Mouse (Mus musculus): Measurements from ENCODE around the gene Nprl3. TPM values are rescaled to one million over a fixed set of nuclear protein-coding genes. Genes with fewer than 3 reads are reported as not detected.

Nprl3 gene
- polyA plus RNA-seq, 1 experiment, result 118 TPM

DNA sequence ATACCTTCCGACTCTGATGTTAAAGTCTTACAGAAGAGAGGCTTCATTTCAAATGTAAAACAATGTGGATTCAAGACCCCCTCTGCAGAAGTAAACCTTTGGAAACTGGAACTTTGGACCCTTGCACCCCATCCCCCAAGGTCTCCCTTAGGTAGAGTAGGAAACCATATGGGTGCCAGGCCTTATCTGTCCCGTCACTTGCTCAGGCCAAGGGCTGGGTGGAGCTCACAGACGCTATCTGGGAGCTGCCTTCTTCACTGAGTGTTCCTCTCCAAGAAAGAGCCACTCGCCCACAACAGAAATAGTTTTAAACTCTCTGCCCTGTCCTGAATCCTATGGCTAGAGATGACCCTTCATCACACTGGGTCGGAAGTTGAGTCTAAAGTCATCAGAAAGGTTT is 1.4 kb upstream of the Nprl3 start:
- H3K27me3 ChIP-seq (ENCODE audit: control insufficient read depth, insufficient read depth, low read length), result no peaks in the 10 kb centered on the region
- no peaks in the 10 kb centered on the region for H3K36me3 ChIP-seq (ENCODE audit: control insufficient read depth, insufficient read depth, low read length)
- H3K27ac ChIP-seq (ENCODE audit: control insufficient read depth, insufficient read depth, low read length), result no peak overlapping the region
- no peak overlapping the region for H3K4me3 ChIP-seq (ENCODE audit: control insufficient read depth, insufficient read depth, low read length)
- H3K4me1 ChIP-seq (replicated peaks; ENCODE audit: control insufficient read depth, insufficient read depth, low read length), result peaks cover 8% of the 10 kb centered on the region
- TF ChIP-seq CTCF (IDR thresholded peaks at IDR 0.05; ENCODE audit: borderline replicate concordance, control insufficient read depth, extremely low read depth, insufficient read depth, low read length, poor library complexity), result no peak
- no peak for TF ChIP-seq POLR2A (IDR thresholded peaks at IDR 0.05; ENCODE audit: control insufficient read depth, extremely low read depth, insufficient read depth, low read length, poor library complexity)
- DNase-seq, result no peak
- 97% methylated on average over 5 of the region's 5 CpGs for WGBS

DNA sequence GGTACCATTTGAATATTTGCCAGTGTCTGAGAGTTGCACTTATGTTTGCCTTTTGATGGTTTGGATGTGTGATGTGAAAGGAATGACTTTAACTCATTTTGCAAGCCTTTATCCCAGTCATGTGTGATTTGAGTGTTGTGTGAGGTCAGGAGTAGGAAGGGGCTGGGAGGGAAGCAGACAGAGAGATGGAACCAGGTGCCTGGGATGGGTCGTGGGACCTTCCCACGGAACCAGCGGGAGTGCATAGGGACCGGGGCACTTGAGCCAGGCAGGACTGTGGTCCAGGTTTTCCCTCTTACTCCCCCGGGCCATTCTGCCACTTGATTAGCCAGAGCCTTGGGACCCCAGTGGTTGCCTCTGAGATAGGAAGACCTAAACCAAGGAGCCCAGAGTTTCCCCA is 457 bp upstream of the Nprl3 start:
- Histone ChIP-seq H3K4me3 (ENCODE audit: control insufficient read depth, insufficient read depth, low read length) (no peak overlapping the region), H3K27me3 (ENCODE audit: control insufficient read depth, insufficient read depth, low read length) (no peaks in the 10 kb centered on the region), H3K27ac (ENCODE audit: control insufficient read depth, insufficient read depth, low read length) (no peak overlapping the region), H3K36me3 (ENCODE audit: control insufficient read depth, insufficient read depth, low read length) (no peaks in the 10 kb centered on the region), H3K4me1 (replicated peaks; ENCODE audit: control insufficient read depth, insufficient read depth, low read length) (peaks cover 8% of the 10 kb centered on the region)
- DNase-seq, result no peak
- TF ChIP-seq CTCF (IDR thresholded peaks at IDR 0.05; ENCODE audit: borderline replicate concordance, control insufficient read depth, extremely low read depth, insufficient read depth, low read length, poor library complexity), result no peak
- WGBS, result 43% methylated on average over 5 of the region's 5 CpGs

GRCm38 (mm10) chr11:32266776-32267175 is 731 bp downstream of the Nprl3 start:
- DNase-seq, result no peak
- TF ChIP-seq CTCF (IDR thresholded peaks at IDR 0.05; ENCODE audit: borderline replicate concordance, control insufficient read depth, extremely low read depth, insufficient read depth, low read length, poor library complexity) (no peak), POLR2A (IDR thresholded peaks at IDR 0.05; ENCODE audit: control insufficient read depth, extremely low read depth, insufficient read depth, low read length, poor library complexity) (no peak)
- Histone ChIP-seq H3K27me3 (ENCODE audit: control insufficient read depth, insufficient read depth, low read length) (no peaks in the 10 kb centered on the region), H3K4me3 (ENCODE audit: control insufficient read depth, insufficient read depth, low read length) (peak overlapping the region; percentile 99), H3K27ac (ENCODE audit: control insufficient read depth, insufficient read depth, low read length) (no peak overlapping the region), H3K4me1 (replicated peaks; ENCODE audit: control insufficient read depth, insufficient read depth, low read length) (peaks cover 8% of the 10 kb centered on the region), H3K36me3 (ENCODE audit: control insufficient read depth, insufficient read depth, low read length) (0 out of 2 replicates have a peak, but pooled peaks cover 2% of the 10 kb centered on the region)
- WGBS, result 31% methylated on average over 6 of the region's 6 CpGs

GRCm38 (mm10) chr11:32266194-32266593 is 1.3 kb downstream of the Nprl3 start:
- no peaks in the 10 kb centered on the region for H3K27me3 ChIP-seq (ENCODE audit: control insufficient read depth, insufficient read depth, low read length)
- H3K4me1 ChIP-seq (replicated peaks; ENCODE audit: control insufficient read depth, insufficient read depth, low read length), result peaks cover 8% of the 10 kb centered on the region
- no peak for DNase-seq
- no peak for TF ChIP-seq CTCF (IDR thresholded peaks at IDR 0.05; ENCODE audit: borderline replicate concordance, control insufficient read depth, extremely low read depth, insufficient read depth, low read length, poor library complexity)
- TF ChIP-seq POLR2A (IDR thresholded peaks at IDR 0.05; ENCODE audit: control insufficient read depth, extremely low read depth, insufficient read depth, low read length, poor library complexity), result no peak
- H3K4me3 ChIP-seq (ENCODE audit: control insufficient read depth, insufficient read depth, low read length), result no peak overlapping the region
- WGBS, result 98% methylated on average over 6 of the region's 6 CpGs
- H3K36me3 ChIP-seq (ENCODE audit: control insufficient read depth, insufficient read depth, low read length), result 0 out of 2 replicates have a peak, but pooled peaks cover 3% of the 10 kb centered on the region
- H3K27ac ChIP-seq (ENCODE audit: control insufficient read depth, insufficient read depth, low read length), result no peak overlapping the region

GRCm38 (mm10) chr11:32265117-32265738 is 2.3 kb downstream of the Nprl3 start:
- Histone ChIP-seq H3K27me3 (ENCODE audit: control insufficient read depth, insufficient read depth, low read length) (no peaks in the 10 kb centered on the region), H3K4me1 (replicated peaks; ENCODE audit: control insufficient read depth, insufficient read depth, low read length) (peaks cover 8% of the 10 kb centered on the region), H3K4me3 (ENCODE audit: control insufficient read depth, insufficient read depth, low read length) (no peak overlapping the region), H3K27ac (ENCODE audit: control insufficient read depth, insufficient read depth, low read length) (no peak overlapping the region), H3K36me3 (ENCODE audit: control insufficient read depth, insufficient read depth, low read length) (0 out of 2 replicates have a peak, but pooled peaks cover 3% of the 10 kb centered on the region)
- DNase-seq, result no peak
- 64% methylated on average over 3 of the region's 3 CpGs for WGBS
- TF ChIP-seq POLR2A (IDR thresholded peaks at IDR 0.05; ENCODE audit: control insufficient read depth, extremely low read depth, insufficient read depth, low read length, poor library complexity), result no peak
- TF ChIP-seq CTCF (IDR thresholded peaks at IDR 0.05; ENCODE audit: borderline replicate concordance, control insufficient read depth, extremely low read depth, insufficient read depth, low read length, poor library complexity), result no peak

- 0 out of 2 replicates have a peak, but pooled peaks cover 3% of the 10 kb centered on the region for H3K36me3 ChIP-seq (ENCODE audit: control insufficient read depth, insufficient read depth, low read length)
- H3K27me3 ChIP-seq (ENCODE audit: control insufficient read depth, insufficient read depth, low read length), result no peaks in the 10 kb centered on the region
- no peak for DNase-seq
- H3K27ac ChIP-seq (ENCODE audit: control insufficient read depth, insufficient read depth, low read length), result no peak overlapping the region
- H3K4me3 ChIP-seq (ENCODE audit: control insufficient read depth, insufficient read depth, low read length), result no peak overlapping the region
- H3K4me1 ChIP-seq (replicated peaks; ENCODE audit: control insufficient read depth, insufficient read depth, low read length), result peaks cover 5% of the 10 kb centered on the region; the same call in 1 of the 2 replicates
- TF ChIP-seq CTCF (IDR thresholded peaks at IDR 0.05; ENCODE audit: borderline replicate concordance, control insufficient read depth, extremely low read depth, insufficient read depth, low read length, poor library complexity) (no peak), POLR2A (IDR thresholded peaks at IDR 0.05; ENCODE audit: control insufficient read depth, extremely low read depth, insufficient read depth, low read length, poor library complexity) (no peak)
- WGBS, result 95% methylated on average over 10 of the region's 10 CpGs
Measured at GRCm38 (mm10) chr11:32262674-32263415, 4.7 kb downstream of the Nprl3 start.

All from thymus, adult 2 months (tissue).